Mouse (Mus musculus) kidney, adult 2 months (tissue): ENCODE results near the gene Smim14.

Experiments
- CTCF ChIP-seq: fragments of 200-500 bp; conservative IDR thresholded peaks from 2 replicates; pipeline ENCODE4 v1.5.1; 2011; ENCODE audit warnings: low read depth, mild to moderate bottlenecking, control low read depth, low read length, moderate library complexity, mixed read lengths; ENCODE audit not compliant: insufficient read depth, insufficient read length
- POLR2A ChIP-seq: fragments of 200-500 bp; IDR thresholded peaks from one replicate; pipeline ENCODE4 v1.6.1; 2011; ENCODE audit warnings: low read depth, low read length, control low read depth

- TF ChIP-seq CTCF, result no peak
- TF ChIP-seq POLR2A, result no peak
Observed at GRCm38 (mm10) chr5:65557109-65557508, 20.1 kb upstream of the Smim14 start.
